Mouse (Mus musculus) adrenal gland, postnatal 25 days (tissue): ENCODE results near the gene 1700001K19Rik. TPM values are rescaled to one million over a fixed set of nuclear protein-coding genes. Genes with fewer than 3 reads are reported as not detected.
A peak's percentile ranks its signal among the peaks of the same experiment; 100 is the strongest.
"Not testable (repeated sequence)": the region's sequence is repeated elsewhere in the genome, so short reads cannot be mapped to it uniquely, and the experiment has no call there.

Experiments
- DNase-seq: peaks from one replicate; pipeline ENCODE4 v3.0.0; 2021; ENCODE audit warnings: mixed read lengths
- total RNA-seq: library from RNA; stranded (reverse); gene quantifications from 2 replicates; pipeline ENCODE4 v1.2.3, GENCODE M21; 2021

Gene 1700001K19Rik
- total RNA-seq, 1 experiment from 2014 or later, result not detected

DNA sequence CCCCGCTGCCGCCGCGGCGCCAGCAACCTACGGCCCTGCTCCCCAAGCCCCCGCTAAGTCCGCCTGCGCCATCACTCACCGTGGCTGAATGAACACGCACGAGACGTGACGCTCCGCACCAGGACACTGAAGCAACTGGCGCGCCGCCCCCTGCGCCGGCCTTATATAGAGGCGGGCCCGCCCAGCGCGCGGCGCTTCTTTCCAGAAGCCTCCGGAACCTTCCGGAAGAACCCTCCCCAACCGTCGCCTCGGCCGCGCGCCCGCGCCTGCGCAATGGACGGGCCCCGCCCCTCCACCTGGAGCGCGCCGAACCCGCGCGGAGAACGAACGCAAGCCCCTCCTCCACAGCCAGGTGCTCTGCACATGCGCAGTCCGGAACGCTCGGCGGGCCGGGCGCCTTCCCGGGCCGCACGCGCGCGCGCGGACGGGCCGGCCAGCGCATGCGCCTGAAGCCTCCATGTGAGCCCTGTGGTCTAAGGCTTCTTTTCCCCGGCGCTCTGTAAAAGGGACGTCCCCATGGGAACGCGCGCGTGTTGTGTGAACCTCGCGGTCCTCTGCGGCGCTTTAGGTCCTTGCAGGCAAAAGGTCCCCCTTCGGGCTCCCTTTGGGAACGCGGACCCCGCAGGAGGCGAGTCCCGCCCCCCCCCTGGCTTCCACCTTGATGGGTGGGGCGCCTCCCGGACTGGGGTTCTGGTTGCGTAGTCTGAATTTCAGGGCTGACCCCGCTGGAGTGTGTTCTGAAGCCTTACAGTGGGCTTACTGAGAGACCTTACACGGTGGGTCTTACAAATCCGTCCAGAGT, 14.0 kb upstream of the 1700001K19Rik start:
- peak; percentile 100 for DNase-seq

DNA sequence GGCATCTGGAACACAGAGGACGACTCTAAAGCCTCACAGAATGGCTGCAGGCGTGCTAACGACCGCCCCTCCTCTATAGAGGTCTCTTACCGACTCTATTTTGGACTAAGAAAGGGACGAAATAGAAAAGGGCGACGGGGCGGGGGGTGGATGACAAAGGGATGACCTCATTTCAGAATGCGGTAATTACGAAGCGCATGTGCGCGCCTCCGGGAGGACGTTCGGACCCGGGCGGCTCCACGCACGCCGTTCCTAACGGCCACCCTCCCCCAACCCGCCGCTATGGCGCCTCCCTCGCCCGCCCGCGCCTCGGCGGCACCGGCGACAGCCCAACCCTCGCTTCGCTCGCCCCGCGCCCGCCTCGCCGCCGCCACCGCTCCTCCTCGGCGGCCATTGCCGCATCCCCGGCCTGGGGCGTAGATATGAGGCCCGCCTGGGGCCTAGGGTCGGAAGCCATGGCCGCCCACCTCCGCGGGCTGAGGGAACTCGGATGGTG, 13.3 kb upstream of the 1700001K19Rik start:
- peak; percentile 65 for DNase-seq

DNA sequence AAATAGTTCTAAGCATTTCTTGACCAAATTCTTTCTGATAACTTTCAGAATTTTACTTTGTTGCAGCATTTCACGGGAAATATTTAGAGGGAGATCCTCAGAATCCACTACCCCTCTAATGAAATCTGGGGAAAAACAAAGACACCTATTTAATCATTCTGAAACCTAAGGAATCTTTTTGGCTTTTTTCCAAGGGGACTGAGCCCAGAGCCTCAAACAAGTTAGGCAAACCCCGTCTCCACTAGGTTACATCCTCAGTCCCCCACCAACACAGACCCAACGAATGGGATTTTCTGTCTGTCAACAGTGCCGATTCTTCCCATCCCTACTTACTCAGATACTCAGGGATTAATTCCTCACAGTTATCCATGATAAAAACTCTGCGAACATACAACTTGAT, 11.0 kb upstream of the 1700001K19Rik start:
- not testable (repeated sequence) for DNase-seq

DNA sequence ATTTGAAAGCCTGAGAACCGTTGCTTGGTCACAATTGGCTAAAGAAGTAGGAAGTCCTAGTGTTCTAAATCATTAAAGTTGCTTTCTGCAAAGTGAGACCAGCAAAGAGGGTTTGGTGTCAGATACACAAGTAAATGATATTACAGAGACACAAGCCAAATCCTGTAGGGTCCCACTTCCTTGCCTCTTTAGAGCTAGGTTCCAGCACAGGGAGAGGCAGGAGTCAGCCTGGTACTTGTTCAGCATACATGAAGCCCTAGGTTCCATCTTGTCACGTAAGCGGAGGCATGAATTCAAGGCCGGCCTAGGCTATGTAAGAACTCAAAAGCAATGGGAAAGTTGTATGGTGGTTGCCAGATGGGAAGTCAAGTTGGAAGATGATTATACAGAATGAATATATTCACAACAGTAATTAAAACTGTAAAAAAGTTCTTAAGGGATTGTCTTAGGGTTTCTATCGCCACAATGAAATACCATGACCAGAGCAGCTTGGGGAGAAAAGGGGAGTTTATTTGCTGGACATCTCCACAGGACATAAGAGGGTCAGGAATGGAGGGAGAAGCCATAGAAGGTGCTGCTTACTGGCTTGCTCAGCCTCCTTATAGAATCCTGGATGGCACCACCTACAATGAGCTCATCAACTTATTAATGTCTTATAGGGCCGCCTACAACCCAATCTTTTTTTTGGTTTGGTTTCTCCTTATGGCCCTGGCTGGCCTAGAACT, 7.7 kb upstream of the 1700001K19Rik start:
- no peak for DNase-seq

DNA sequence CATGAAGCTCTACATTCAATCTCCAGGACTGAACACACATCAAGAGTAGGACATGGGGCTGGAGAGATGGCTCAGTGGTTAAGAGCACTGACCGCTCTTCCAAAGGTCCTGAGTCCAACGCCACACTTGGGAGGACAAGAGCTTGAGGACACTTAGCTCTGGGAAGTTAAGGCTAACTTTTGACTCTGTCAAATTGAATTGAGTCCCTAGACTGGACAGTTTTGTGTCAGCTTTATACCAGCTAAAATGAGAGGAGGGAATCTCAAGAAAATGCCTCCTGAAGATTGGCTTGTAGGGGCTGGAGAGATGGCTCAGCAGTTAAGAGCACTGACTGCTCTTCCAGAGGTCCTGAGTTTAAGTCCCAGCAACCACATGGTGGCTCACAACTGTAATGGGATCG, 6.5 kb upstream of the 1700001K19Rik start:
- not testable (repeated sequence) for DNase-seq

DNA sequence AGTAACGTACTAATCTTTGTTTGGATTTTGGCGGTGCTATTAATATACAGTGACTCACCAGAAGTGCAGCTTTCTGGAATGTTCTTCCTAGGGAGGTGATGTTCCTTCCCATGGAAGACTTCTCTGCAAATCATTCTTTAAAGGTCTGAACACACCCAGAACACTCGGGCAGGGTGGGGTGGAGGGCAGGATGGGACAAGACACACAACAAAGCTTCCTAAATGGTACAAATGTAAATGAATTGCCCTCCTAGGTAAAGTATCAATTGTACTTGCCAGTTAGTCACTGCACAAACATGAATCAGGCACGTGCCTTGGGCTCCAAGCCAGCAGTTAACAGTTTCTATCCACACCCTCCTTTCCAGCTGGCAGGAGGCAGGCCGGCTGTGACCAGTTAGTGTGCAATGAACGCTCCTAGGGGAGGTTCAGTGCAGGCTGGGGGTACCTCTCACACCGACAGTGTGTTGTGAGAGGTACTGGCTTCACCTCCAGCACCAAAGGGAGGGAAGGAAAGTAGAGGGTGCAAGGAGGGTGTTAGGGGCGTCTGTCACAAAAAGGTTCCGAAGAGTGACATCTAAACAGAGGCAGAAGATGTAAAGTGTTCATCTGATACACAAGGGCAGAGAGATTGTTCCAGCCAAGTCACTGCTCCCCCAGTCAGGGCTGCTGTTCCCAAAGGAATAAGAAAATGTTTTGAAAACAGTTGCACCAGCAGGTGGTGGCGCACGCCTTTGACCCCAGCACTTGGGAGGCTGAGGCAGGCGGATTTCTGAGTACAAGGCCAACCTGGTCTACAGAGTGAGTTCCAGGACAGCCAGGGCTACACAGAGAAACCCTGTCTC, 5.7 kb upstream of the 1700001K19Rik start:
- DNase-seq, result peak; percentile 64

DNA sequence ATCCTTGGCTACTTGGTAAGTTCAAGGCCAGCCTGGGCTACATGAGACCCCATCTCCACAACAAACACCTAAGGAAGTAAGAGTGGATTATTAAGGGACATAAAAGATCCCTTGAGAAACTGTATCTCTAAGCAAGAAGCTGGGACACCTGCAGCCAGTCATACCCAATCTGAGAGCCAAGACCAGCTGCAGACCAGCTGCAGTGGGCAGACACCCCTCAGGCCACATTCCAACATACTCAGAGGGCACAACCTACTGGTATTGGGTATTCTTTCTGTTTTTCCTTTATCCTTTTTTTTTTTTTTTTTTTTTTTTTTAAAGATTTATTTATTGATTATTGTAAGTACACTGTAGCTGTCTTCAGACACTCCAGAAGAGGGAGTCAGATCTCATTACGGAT, 1.2 kb upstream of the 1700001K19Rik start:
- no peak for DNase-seq

DNA sequence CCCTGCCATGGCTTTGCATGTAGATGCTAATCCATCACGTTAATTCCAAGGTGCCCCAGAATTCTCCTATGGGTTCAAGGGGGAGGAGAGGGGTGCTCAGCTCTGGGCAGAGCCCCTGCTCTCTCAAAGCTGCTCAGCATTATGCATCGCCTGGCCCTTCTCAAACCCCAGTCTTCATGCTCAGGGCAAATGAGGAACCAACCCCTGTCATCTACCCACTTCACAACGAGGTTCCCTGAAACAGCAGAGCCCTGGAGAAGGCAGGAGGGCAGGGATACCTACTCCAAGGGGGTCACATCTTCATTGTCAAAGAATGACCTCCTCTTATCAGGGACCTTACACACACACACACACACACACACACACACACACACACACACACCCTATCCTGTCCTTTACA, 541 bp downstream of the 1700001K19Rik start:
- DNase-seq, result no peak

DNA sequence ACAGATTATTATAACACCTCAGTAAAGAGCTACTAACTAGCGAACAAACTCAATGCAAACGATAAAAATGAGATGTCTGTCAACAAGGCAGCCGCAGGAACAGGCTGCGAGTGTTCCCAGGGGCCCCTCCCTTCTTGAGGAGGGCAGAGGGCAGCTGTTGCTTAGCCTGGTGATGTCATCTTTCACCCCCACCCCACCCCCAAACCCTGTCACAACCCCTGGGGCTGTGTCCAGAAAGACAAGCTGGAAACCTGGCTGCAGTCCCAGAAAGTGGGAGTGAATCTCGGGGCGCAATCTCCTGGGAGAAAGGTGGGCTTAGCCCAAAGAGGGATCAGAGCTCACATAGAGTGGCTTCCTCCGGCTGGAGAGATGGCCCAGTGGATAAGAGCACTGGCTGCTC, 1.2 kb downstream of the 1700001K19Rik start:
- no peak for DNase-seq

DNA sequence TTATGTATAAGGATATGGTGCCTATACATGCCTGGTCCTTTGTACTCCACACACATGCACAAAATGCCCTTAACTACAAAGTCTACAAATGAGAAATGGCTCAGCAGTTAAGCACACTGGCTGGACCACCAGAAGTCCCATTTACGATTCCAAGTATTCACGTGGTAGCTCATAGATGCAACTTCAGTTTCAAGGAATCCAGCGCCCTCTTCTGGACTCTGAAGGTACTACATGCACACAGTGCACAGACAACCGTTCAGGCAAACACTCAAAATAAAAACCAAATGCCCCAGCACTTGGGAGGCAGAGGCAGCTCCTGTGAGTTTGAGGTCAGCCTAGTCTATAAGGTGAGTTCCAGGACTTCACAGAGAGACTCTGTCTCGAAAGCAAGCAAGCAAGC, 8.2 kb downstream of the 1700001K19Rik start:
- DNase-seq, result no peak

DNA sequence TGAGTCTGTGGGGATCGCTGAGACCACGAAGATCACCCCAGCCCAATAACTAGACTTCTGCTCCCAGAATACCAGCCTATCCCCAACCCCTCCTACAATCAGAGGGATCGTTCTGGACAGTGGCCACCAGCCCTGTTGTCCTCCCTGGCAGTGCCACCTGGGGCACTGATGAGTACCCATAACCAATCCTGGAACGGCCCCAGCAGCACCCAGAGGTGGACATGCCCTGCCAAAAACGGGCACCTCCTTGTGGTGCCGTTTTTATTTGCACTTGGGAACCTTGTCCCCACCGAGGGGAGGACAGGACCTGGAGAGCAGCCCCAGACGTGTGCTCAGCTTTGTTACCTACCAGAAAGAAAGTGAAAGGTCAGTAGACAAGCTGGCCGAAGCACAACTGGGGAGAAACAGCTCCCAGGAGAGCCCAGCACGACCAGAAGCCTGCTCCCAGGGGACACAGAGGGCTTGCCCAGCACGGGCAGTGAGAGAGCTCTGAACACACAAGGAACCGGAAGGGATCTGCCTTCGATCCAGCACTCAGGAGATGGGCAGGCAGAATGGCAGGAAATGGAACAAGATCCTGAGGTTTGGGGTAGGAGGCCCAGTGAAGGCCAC, 14.8 kb downstream of the 1700001K19Rik start:
- no peak for DNase-seq

DNA sequence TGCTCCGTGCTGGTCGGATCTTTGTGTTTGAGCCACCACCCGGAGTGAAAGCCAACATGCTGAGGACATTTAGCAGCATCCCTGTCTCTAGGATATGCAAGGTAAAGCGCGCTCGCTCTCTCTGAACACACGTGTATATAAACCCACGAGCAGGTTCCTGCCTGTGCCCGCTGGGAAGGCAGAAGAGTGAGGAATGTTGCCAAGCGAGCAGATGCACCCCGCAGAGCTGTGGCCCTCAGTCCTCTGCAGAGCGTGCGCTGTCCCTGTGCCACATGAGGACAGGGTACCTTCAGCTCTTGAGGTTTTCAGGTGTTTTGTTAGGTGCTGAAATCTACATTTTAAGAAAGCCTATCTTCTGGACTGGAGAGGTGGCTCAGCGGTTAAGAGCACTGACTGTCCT, 20.7 kb downstream of the 1700001K19Rik start:
- no peak for DNase-seq

DNA sequence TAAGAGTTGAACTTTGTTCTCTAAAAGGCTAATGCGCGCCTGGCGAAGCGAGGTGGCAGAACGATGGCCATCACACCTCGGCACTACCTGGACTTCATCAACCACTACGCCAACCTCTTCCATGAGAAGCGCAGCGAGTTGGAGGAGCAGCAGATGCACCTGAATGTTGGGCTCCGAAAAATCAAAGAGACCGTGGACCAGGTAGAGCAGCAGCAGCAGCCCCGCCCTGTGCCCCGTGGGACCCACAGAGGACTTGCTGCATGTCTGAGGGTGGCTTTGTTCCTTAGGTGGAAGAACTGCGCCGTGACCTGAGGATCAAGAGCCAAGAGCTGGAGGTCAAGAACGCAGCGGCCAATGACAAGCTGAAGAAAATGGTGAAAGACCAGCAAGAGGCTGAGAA, 31.0 kb downstream of the 1700001K19Rik start:
- no peak for DNase-seq

DNA sequence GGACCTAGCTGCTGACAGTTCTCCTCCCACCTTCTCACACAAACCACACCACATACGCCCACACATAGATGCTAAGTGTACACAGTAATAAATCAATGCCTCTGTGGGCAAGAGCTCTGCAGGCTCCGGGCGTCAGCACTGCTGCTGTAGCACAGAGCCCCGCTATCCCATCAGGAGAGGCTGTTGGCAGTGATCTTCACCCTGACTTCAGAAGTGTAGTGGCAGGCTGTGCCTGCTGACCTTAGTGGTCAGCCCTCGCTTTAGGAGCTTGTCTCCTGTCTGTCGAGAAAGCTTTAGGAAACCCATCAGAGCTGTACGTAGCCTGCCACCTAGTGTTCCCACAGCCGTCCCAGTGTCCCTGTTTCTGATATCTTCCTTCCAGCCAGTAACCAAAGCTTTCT, 32.2 kb downstream of the 1700001K19Rik start:
- no peak for DNase-seq

DNA sequence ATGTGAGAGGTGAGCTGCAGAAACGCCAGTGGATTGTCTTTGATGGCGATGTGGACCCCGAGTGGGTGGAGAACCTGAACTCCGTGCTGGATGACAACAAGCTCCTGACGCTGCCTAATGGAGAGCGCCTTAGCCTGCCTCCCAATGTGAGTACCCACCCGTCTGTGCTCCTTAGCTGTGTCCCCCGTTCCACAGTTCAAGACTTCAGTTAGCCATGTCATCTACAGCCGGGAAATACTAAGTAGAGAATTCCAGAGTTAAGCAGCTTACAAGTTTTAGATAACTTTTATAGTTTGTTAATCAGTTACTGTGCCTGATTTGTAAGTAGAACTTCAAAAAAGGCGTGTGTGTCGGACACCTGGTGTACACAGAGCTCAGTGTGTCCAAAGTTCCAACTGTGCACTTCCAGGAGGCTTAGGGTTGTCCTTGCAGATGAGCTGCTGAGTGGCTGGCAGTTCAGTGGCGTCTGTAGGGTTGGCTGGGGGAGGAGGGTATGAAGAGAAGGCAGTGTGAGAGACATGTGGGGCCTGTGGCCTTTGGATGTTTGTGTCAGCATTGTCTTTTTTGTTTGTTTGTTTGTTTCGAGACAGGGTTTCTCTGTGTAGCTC, 44.8 kb downstream of the 1700001K19Rik start:
- no peak for DNase-seq

DNA sequence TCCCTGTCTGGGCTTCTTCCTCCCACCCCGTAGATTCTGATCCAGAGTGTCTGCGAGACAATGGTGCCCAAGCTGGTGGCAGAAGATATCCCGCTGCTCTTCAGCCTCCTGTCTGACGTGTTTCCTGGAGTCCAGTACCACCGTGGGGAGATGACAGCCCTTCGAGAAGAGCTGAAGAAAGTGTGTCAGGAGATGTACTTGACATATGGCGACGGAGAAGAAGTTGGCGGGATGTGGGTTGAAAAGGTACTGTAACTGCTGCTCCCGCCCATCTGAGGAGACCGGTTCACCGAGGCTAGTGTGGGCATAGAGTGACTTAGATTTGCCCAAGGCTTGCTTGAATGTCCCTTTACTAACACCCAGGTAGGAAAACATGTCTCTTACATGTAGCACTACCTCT, 46.1 kb downstream of the 1700001K19Rik start:
- no peak for DNase-seq

DNA sequence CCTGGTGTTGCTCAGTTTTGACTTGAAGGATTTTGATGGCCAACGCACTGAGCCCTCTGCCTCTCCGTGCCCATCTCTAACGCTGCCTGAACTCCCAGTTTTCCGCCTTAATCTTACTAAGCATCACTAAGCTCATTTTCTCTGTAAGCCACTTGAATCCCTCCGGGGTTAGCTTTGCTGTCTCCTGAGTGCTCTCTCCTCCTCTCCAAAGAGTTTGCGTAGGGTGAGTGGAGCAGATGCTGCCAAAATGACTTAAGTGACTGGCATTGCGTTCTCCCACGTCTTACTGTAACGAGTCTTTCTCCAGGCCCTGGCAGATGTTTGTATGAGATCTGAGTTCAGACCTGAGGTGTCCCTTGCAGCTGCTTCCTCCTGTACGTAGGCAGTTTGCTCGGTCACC, 52.4 kb downstream of the 1700001K19Rik start:
- DNase-seq, result no peak
